Mouse (Mus musculus) subcutaneous adipose tissue, adult 2 months (tissue): Measurements from ENCODE around the gene Ubash3b. TPM values are rescaled to one million over a fixed set of nuclear protein-coding genes. Genes with fewer than 3 reads are reported as not detected.

ENCODE experiments used
- polyA plus RNA-seq: library from polyadenylated mRNA; depleted of rRNA; stranded (reverse); fragments of >200 nt; gene quantifications from 2 replicates; pipeline ENCODE4 v1.2.3, GENCODE M21; 2012; ENCODE audit warnings: low replicate concordance; rRNA removed

Ubash3b gene
- 3.6 and 9.0 TPM in 2 replicates for polyA plus RNA-seq

DNA sequence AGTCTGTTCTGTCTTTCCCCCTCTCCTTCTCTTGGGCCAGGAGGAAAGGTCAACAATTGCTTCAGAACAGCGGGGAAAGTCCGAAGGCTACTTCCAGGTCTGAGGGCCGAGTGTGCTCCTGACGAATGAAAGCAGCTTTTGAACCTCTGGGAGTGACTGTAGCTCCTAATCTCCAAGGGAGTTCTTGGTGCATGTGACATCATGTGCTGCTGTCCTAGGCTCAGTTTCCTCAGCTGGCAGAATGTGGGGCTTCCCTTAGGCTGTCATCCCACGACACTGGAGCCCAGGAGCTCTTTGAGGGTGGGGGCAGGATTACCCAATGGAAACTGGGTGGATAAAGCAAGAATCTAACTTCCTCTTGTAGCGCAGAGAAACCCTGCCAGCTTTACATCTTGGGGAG lies at the start of gene Ubash3b:
Gene Ubash3b (minus strand): TSS at position 285 of the 400 bp plus-strand sequence.

GRCm38 (mm10) chr9:41004415-41004814 lies 157.1 kb downstream of the Ubash3b start, which contains the start of gene Crtam:
Gene Crtam, minus strand, starts transcription at chr9:41004628.

DNA sequence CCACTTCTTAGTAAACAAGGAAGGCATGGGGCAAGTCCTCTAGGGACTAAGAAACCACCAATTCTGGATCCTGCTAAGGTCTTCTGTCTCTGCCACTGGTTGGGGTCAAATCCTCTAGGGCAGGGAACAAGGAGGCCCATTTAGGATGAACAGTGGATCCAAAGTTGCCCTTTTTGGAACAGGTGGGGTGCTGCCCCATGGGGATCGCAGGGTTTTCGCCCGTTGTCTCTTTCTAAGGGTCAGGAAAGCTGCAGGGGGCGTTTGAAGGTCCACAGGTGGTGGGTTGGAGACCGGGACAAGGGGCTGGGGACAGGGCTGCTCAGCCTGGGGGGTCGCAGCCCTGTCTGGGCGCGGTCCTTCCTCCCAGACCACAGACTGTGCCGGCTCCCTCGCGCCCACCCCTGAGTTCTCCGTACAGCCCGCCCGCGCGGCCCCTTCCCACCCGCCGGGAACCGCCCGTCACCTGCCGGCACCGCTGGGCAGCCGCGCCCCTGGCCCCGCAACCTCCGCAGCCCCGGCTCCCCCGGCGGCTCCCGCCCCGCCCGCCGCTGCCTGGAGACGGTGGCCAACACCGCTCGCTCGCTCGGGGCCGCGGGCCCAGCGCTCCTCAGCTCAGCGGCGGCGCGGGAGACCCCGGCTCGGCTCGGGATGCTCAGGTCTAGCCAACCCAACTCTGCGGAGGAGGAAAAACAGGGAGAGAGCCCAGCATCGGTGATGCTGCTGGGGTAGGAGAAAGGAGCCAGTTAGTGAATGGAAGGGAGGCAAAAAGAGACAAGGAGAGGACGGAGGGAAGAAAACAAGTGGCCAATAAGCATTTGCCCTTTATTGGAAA lies 197.7 kb downstream of the Ubash3b start, which contains the start of gene Jhy:
Gene Jhy (minus strand): TSS at position 533 of the 832 bp plus-strand sequence.

Other genes starting within 250 kb of the Ubash3b start
- gene Jhy, start 197.6 kb downstream of the Ubash3b start, polyA plus RNA-seq: not detected in 2 replicates
- 0.14 TPM in 1 of 2 replicates, not detected in the other for gene Crtam, start 157.1 kb downstream of the Ubash3b start, polyA plus RNA-seq